Mouse (Mus musculus): Measurements from ENCODE around the gene Hdac1. TPM values are rescaled to one million over a fixed set of nuclear protein-coding genes. Genes with fewer than 3 reads are reported as not detected.

The Hdac1 gene
- polyA plus RNA-seq, 1 experiment from 2014 or later, result 77.8 TPM

DNA sequence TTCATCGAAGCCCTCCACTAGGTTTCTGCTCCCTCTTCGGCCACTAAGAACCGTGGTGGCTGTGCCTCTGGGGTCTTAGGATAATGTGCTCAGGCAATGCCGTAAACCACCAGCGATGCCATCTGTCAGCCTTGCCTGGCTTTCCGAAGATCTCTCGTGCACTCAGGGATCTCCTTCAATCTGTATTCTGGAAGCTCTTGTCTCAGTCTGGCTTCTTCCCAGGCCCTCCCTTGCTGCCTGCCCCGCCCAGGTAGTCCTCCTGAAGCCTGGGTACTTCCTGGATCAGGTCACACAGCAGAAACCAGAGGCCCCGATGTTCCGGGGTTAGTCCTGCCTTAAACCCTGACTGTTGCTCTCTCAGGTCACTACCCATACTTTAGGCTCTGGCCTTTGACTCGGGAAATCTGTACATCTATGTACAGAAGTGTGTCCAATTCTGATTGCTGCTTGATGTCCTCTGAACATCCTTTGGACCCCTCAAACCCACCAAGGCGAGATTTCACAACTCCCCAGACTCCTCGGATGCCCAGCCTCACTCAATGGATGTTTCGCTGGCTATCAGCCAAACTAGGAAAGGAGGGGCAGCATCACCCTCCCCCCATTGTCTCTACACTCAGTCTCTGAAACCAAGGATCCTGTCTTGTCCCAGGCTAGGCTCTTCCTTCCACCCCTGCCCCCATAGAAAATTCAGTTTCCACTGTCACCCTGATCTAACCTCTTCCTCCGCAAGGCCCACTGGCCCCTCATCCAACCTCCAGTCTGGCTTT lies 33.5 kb downstream of the Hdac1 start:
- Histone ChIP-seq H3K9me3 (replicated peaks) (no peaks in the 10 kb centered on the region), H3K4me2 (no peak overlapping the region), H3K9ac (replicated peaks) (no peak overlapping the region), H3K27me3 (replicated peaks) (no peaks in the 10 kb centered on the region), H3K36me3 (no peaks in the 10 kb centered on the region), H3K27ac (replicated peaks) (no peak overlapping the region), H3K4me3 (replicated peaks) (no peak overlapping the region), H3K4me1 (peaks cover 37% of the 10 kb centered on the region)
- no peak for ATAC-seq (ENCODE audit: low FRiP score)
- 42% methylated on average over 15 of the region's 15 CpGs for WGBS

DNA sequence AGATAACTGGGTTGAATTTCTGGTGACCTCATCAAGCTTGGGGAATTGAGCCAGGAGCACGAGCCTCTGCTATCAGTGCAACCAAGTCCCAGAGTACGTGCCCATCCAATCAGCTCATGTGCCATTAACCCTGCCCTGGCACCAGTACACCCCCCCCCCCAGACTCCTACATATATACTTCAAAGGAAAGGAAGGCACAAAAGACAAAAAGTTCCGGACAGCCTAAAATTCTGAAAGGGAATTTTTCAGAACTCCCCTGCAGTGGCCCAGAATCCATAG lies 34.3 kb downstream of the Hdac1 start:
- no peak overlapping the region for H3K4me2 ChIP-seq
- no peak overlapping the region for H3K27ac ChIP-seq (replicated peaks)
- no peak overlapping the region for H3K4me3 ChIP-seq (replicated peaks)
- H3K36me3 ChIP-seq, result no peaks in the 10 kb centered on the region
- WGBS, result 69% methylated on average over 3 of the region's 3 CpGs
- H3K4me1 ChIP-seq, result peaks cover 35% of the 10 kb centered on the region
- H3K27me3 ChIP-seq (replicated peaks), result no peaks in the 10 kb centered on the region
- H3K9me3 ChIP-seq (replicated peaks), result no peaks in the 10 kb centered on the region
- ATAC-seq (ENCODE audit: low FRiP score), result no peak
- H3K9ac ChIP-seq (replicated peaks), result no peak overlapping the region

GRCm38 (mm10) chr4:129507434-129508236 lies 34.9 kb downstream of the Hdac1 start:
- Histone ChIP-seq H3K27ac (replicated peaks) (no peak overlapping the region), H3K4me2 (no peak overlapping the region), H3K9me3 (replicated peaks) (no peaks in the 10 kb centered on the region), H3K36me3 (no peaks in the 10 kb centered on the region), H3K4me3 (replicated peaks) (no peak overlapping the region), H3K4me1 (peaks cover 34% of the 10 kb centered on the region), H3K9ac (replicated peaks) (no peak overlapping the region), H3K27me3 (replicated peaks) (no peaks in the 10 kb centered on the region)
- 69% methylated on average over 9 of the region's 10 CpGs for WGBS
- ATAC-seq (ENCODE audit: low FRiP score), result no peak

GRCm38 (mm10) chr4:129505511-129505910 lies 37.0 kb downstream of the Hdac1 start:
- Histone ChIP-seq H3K27me3 (replicated peaks) (no peaks in the 10 kb centered on the region), H3K9ac (replicated peaks) (no peak overlapping the region), H3K9me3 (replicated peaks) (no peaks in the 10 kb centered on the region), H3K4me2 (no peak overlapping the region), H3K27ac (replicated peaks) (no peak overlapping the region), H3K36me3 (no peaks in the 10 kb centered on the region), H3K4me1 (peaks cover 25% of the 10 kb centered on the region), H3K4me3 (replicated peaks) (no peak overlapping the region)
- 78% methylated on average over 3 of the region's 3 CpGs for WGBS
- ATAC-seq (ENCODE audit: low FRiP score), result no peak

- Histone ChIP-seq H3K4me2 (no peak overlapping the region), H3K4me3 (replicated peaks) (no peak overlapping the region), H3K27ac (replicated peaks) (no peak overlapping the region), H3K9ac (replicated peaks) (no peak overlapping the region), H3K4me1 (peaks cover 16% of the 10 kb centered on the region), H3K9me3 (replicated peaks) (no peaks in the 10 kb centered on the region), H3K36me3 (no peaks in the 10 kb centered on the region), H3K27me3 (replicated peaks) (no peaks in the 10 kb centered on the region)
- no peak for ATAC-seq (ENCODE audit: low FRiP score)
- WGBS, result 74% methylated on average over 11 of the region's 11 CpGs
These were observed 39.5 kb downstream of the Hdac1 start for GRCm38 (mm10) chr4:129502901-129503444.

DNA sequence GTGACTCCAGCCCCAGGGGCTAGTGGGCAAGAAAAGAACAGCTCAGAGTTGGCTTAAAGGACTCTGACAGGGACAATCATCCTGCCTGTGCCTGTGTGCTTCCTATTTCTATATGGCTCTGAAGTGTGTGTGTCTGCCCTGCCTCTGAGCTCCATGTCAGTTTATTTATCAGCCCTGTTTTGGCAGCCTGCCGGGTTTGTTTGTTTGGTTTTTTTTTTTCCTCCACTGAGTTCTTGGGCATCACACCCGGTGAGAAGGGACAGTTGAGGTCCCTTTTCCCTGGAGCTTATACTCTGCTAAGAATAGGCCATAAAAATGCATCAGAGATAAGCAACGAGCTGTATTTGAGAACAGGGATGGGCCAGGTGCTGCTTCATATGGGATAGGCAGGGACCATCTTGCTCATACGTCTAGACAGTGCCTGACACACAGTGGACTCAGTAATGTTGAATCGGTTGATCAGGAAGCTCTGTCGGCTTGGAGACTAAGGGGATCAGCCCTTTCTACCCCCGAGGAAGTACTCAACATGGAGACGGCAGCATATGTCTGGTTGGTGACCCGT lies 40.1 kb downstream of the Hdac1 start:
- no peak for ATAC-seq (ENCODE audit: low FRiP score)
- no peaks in the 10 kb centered on the region for H3K9me3 ChIP-seq (replicated peaks)

GRCm38 (mm10) chr4:129500607-129501566 lies 41.6 kb downstream of the Hdac1 start:
- H3K36me3 ChIP-seq, result no peaks in the 10 kb centered on the region
- H3K4me2 ChIP-seq, result peak overlapping the region; percentile 92
- H3K27ac ChIP-seq (replicated peaks), result peak overlapping the region; percentile 79
- H3K9ac ChIP-seq (replicated peaks), result peak overlapping the region; percentile 51
- WGBS, result 1% methylated on average over 45 of the region's 49 CpGs
- no peaks in the 10 kb centered on the region for H3K9me3 ChIP-seq (replicated peaks)
- peak overlapping the region; percentile 59 for H3K4me3 ChIP-seq (replicated peaks)
- H3K4me1 ChIP-seq, result peaks cover 28% of the 10 kb centered on the region
- H3K27me3 ChIP-seq (replicated peaks), result no peaks in the 10 kb centered on the region
- ATAC-seq (ENCODE audit: low FRiP score), result peak; percentile 62

More for the DNA sequence above, 40.1 kb downstream of the Hdac1 start:
- Histone ChIP-seq H3K4me2 (no peak overlapping the region), H3K27ac (replicated peaks) (no peak overlapping the region), H3K9ac (replicated peaks) (no peak overlapping the region), H3K4me1 (peaks cover 16% of the 10 kb centered on the region), H3K27me3 (replicated peaks) (no peaks in the 10 kb centered on the region), H3K36me3 (no peaks in the 10 kb centered on the region), H3K4me3 (replicated peaks) (no peak overlapping the region)
- WGBS, result 69% methylated on average over 9 of the region's 9 CpGs

DNA sequence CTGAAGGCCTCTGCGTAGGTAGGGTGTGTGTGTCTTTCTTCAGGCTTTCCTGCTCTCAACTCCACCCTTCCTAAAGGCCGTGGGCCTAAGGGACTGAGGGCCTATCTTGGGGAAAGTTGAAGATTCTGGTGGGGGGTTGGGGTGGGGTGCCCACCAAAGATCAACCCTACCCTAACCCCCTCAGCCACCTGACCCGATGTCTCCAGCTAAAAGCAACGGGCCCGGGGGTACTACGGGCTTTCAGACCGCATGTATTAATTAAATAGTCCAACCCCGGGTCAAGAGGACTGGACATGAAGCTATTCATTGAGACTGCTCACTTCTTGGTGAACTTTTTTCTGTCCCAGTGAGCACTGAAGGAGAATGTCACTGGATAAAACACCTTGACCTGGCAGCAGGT lies 42.5 kb downstream of the Hdac1 start:
- Histone ChIP-seq H3K4me1 (peaks cover 35% of the 10 kb centered on the region), H3K4me2 (peak overlapping the region; percentile 92), H3K4me3 (replicated peaks) (peak overlapping the region; percentile 59; the same call in 1 of the 2 replicates), H3K36me3 (no peaks in the 10 kb centered on the region), H3K27me3 (replicated peaks) (no peaks in the 10 kb centered on the region), H3K9me3 (replicated peaks) (no peaks in the 10 kb centered on the region), H3K9ac (replicated peaks) (no peak overlapping the region), H3K27ac (replicated peaks) (peak overlapping the region; percentile 79; the same call in 1 of the 2 replicates)
- 79% methylated on average over 8 of the region's 8 CpGs for WGBS
- ATAC-seq (ENCODE audit: low FRiP score), result no peak

DNA sequence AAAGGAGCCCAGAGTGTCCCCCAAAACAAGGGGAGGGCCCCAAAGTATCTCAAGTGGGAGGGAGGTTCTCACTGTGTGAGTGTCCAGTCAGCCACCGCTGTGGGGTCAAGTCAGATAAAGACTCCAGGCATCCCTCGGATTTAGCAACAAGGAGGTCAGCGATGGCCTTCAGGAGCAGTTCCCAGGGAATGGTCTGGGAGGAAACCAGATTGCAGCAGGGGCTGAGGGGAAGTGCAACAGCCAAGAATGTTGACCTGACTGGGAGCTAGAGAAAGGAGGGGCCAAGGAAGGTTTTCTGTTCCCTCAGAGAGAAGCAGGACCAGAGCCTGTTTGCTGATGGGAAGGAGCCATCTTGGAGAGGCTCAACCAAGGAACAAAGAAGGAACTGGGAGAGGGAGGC lies 43.6 kb downstream of the Hdac1 start:
- peaks cover 35% of the 10 kb centered on the region for H3K4me1 ChIP-seq
- H3K36me3 ChIP-seq, result no peaks in the 10 kb centered on the region
- no peak overlapping the region for H3K9ac ChIP-seq (replicated peaks)
- 77% methylated on average over 3 of the region's 3 CpGs for WGBS
- no peak overlapping the region for H3K4me2 ChIP-seq
- H3K4me3 ChIP-seq (replicated peaks), result no peak overlapping the region
- no peaks in the 10 kb centered on the region for H3K9me3 ChIP-seq (replicated peaks)
- no peak for ATAC-seq (ENCODE audit: low FRiP score)
- H3K27ac ChIP-seq (replicated peaks), result no peak overlapping the region
- no peaks in the 10 kb centered on the region for H3K27me3 ChIP-seq (replicated peaks)

DNA sequence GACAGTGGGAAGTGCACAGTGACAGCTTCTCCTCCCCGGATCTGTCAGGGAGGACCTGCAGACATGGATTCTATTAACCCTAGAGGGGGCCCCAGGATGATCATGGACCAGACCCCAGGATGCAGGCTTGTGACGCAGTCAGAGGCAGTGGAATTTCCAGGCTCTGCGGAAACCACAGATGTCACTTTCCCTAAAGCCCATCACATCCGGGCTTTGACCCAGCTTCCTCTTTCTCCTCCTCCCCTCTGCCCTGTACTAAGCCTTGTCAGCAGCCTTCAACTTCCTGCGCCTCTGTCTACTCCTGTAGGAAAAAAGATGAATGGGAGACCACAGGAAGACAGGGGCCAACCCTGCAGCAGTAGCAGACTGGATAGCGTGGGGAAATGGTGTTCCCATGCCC lies 45.9 kb downstream of the Hdac1 start:
- 0 out of 2 replicates have a peak, but pooled peaks have one; percentile 11 for ATAC-seq (ENCODE audit: low FRiP score)
- WGBS, result 40% methylated on average over 6 of the region's 6 CpGs
- Histone ChIP-seq H3K9me3 (replicated peaks) (no peaks in the 10 kb centered on the region), H3K36me3 (no peaks in the 10 kb centered on the region), H3K4me1 (peaks cover 36% of the 10 kb centered on the region), H3K27ac (replicated peaks) (peak overlapping the region; percentile 80), H3K27me3 (replicated peaks) (peaks cover 14% of the 10 kb centered on the region), H3K4me3 (replicated peaks) (peak overlapping the region; percentile 21), H3K9ac (replicated peaks) (peak overlapping the region; percentile 36), H3K4me2 (peak overlapping the region; percentile 46)

Data from neural tube, embryonic 15.5 days (tissue).